Mouse (Mus musculus) spleen, adult 2 months (tissue): ENCODE measurements at regions not wholly inside any gene's neighbourhood (a gene's known extent, or its start where the extent isn't known, plus 50 kb on each side); places are given as distances from the start of the nearest gene placed in this dataset.

Experiments used
- CTCF ChIP-seq: fragments of 200-500 bp; IDR thresholded peaks from 2 replicates; pipeline ENCODE4 v1.5.1; 2011; ENCODE audit warnings: mild to moderate bottlenecking, inconsistent platforms; ENCODE audit not compliant: insufficient read depth, insufficient read length, insufficient replicate concordance; ENCODE audit errors: extremely low read depth
- POLR2A ChIP-seq: fragments of 200-500 bp; IDR thresholded peaks from 2 replicates; pipeline ENCODE4 v1.6.1; 2011; ENCODE audit warnings: low read depth, low read length, inconsistent platforms

- no peak for TF ChIP-seq CTCF
- TF ChIP-seq POLR2A: no peak
Measured at GRCm38 (mm10) chr4:3069341-3069740, 97.8 kb upstream of the Vmn1r2 start.
